Mouse (Mus musculus): Measurements from ENCODE around the gene Rack1.
"Not testable (repeated sequence)": the region's sequence is repeated elsewhere in the genome, so short reads cannot be mapped to it uniquely, and the experiment has no call there.

Gene Rack1

GRCm38 (mm10) chr11:48818346-48818745, 18.2 kb downstream of the Rack1 start:
- peak; percentile 82 to 87 for DNase-seq (ENCODE audit: low spot score in 2 of 2)

- no peak for DNase-seq (ENCODE audit: low spot score in 2 of 2)
Measured at GRCm38 (mm10) chr11:48819614-48820307, 19.6 kb downstream of the Rack1 start.

- DNase-seq (ENCODE audit: low spot score in 2 of 2), result no peak
Measured at GRCm38 (mm10) chr11:48820308-48820674, 20.2 kb downstream of the Rack1 start.

GRCm38 (mm10) chr11:48821299-48821698, 21.2 kb downstream of the Rack1 start:
- DNase-seq (ENCODE audit: low spot score in 2 of 2), result not testable (repeated sequence)

- DNase-seq (ENCODE audit: low spot score in 2 of 2), result no peak
Measured at GRCm38 (mm10) chr11:48822768-48823512, 22.8 kb downstream of the Rack1 start.

- DNase-seq (ENCODE audit: low spot score in 2 of 2), result peak; percentile 48 to 65
Measured at GRCm38 (mm10) chr11:48823536-48823972, 23.4 kb downstream of the Rack1 start.

GRCm38 (mm10) chr11:48824311-48824830, 24.2 kb downstream of the Rack1 start:
- DNase-seq (ENCODE audit: low spot score in 2 of 2), result no peak

GRCm38 (mm10) chr11:48825979-48826751, 26.0 kb downstream of the Rack1 start, which contains the start of the genes Trim7 and Gm12184:
TSS of gene Trim7 (plus strand) at chr11:48826140.
TSS of gene Gm12184 (minus strand) at chr11:48826655.
- not testable (repeated sequence) for DNase-seq (ENCODE audit: low spot score in 2 of 2)

- no peak for DNase-seq (ENCODE audit: low spot score in 2 of 2)
Measured at GRCm38 (mm10) chr11:48826752-48827096, 26.6 kb downstream of the Rack1 start.

GRCm38 (mm10) chr11:48827926-48828325, 27.8 kb downstream of the Rack1 start:
- no peak for DNase-seq (ENCODE audit: low spot score in 2 of 2)

GRCm38 (mm10) chr11:48830279-48830678, 30.1 kb downstream of the Rack1 start:
- DNase-seq (ENCODE audit: low spot score in 2 of 2), result no peak

- no peak for DNase-seq (ENCODE audit: low spot score in 2 of 2)
Measured at GRCm38 (mm10) chr11:48831273-48831672, 31.1 kb downstream of the Rack1 start.

- no peak for DNase-seq (ENCODE audit: low spot score in 2 of 2)
Measured at GRCm38 (mm10) chr11:48833078-48833730, 33.1 kb downstream of the Rack1 start.

- peak; percentile 89 to 91 for DNase-seq (ENCODE audit: low spot score in 2 of 2)
Measured at GRCm38 (mm10) chr11:48833731-48834639, 33.9 kb downstream of the Rack1 start.

- peak; percentile 34 to 39 for DNase-seq (ENCODE audit: low spot score in 2 of 2)
Measured at GRCm38 (mm10) chr11:48835923-48836322, 35.8 kb downstream of the Rack1 start.

GRCm38 (mm10) chr11:48836990-48837309, 36.8 kb downstream of the Rack1 start:
- DNase-seq (ENCODE audit: low spot score in 2 of 2), result peak in 1 of 2 experiments; percentile 30

GRCm38 (mm10) chr11:48837310-48838180, 37.4 kb downstream of the Rack1 start:
- peak; percentile 68 to 69 for DNase-seq (ENCODE audit: low spot score in 2 of 2)

- DNase-seq (ENCODE audit: low spot score in 2 of 2), result peak; percentile 30 to 35
Measured at GRCm38 (mm10) chr11:48838181-48838797, 38.2 kb downstream of the Rack1 start.
